Mouse (Mus musculus): Measurements from ENCODE around the gene Map1s. TPM values are rescaled to one million over a fixed set of nuclear protein-coding genes. Genes with fewer than 3 reads are reported as not detected.
A peak's percentile ranks its signal among the peaks of the same experiment; 100 is the strongest.

Gene Map1s
- 28.4 and 30.9 TPM in 2 replicates for polyA plus RNA-seq (2016; fragmentation: Nextera tagmentation; extraction: Ambion mirVana)

DNA sequence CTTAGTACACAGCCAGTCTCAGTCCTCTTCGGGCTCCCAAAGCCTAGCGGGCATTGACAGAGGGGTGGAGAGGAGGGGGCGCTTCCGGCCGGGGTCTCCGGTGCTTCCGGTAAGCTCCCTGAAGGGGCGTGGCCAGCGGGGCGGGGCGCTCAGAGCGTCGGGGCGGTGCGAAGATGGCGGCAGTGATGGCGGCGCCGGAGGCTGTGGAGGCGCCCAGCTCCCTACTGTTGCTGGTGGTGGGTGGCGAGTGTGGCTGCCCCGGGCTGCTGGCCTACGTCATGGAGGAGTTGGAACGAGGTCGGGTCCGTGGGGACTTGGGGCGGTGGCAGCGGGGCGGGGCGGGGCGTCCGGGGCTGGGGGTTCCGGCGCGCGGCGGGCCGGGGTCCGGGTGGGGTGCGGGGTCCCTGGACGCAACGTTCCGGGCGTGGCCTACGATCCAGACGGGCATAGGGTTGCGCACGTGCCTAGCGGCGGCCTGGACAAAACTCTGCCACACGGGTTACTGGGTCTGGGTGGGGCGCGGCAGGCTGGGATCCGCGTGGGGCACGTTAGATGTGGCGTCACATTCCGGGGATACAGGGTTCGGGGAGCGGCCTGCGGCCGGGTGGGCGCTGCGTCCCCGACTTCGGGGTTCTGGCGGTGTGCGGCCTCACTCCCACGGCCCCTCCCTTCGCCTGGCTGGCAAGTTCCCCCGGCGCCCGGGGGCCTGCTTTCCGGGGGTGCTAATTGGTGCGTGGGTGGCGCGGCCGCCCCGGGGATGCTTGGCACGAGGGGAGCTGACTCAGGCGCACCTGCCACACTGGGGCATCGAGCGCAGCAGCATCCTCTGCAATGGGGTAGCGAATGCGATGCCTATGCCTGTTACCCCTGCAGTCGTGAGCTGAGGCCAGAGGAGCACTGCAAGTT is at the start of gene Map1s:
Gene Map1s (plus strand): TSS at position 102 of the 906 bp plus-strand sequence.
- ATAC-seq, result peak; percentile 78
- Histone ChIP-seq H3K4me1 (peaks cover 44% of the 10 kb centered on the region), H3K27ac (peak within 1 kb of the TSS; percentile 91), H3K9me3 (replicated peaks) (no peaks in the 10 kb centered on the region), H3K27me3 (replicated peaks) (peaks cover 6% of the 10 kb centered on the region; the same call in 1 of the 2 replicates), H3K4me3 (peak within 1 kb of the TSS; percentile 90), H3K36me3 (peaks cover 12% of the 10 kb centered on the region), H3K4me2 (peak within 1 kb of the TSS; percentile 98), H3K9ac (peak within 1 kb of the TSS; percentile 90)
- WGBS (ENCODE audit: insufficient replicate concordance), result under 1% methylated on average over 82 of the region's 86 CpGs

DNA sequence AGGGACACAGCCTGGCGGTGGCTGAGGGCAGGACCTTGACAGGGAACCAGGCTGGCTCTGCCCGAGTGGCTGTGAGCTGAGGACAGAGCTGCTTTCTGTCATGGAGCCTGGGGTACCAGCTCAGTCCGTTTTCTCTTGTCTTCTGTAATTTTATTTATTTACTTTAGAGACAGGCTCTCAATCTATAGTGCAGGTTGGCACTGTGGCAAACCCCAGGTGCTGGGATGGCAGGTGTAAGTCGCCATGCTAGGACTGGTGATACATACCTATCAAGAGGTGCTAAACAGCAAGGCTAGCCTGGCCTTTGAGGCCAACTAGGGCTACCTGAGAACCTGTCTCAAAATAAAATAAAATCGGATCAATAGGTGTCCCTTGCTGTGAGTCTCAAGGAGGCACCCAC is 49.7 kb upstream of the Map1s start:
- Histone ChIP-seq H3K4me3 (no peak overlapping the region), H3K9me3 (replicated peaks) (no peaks in the 10 kb centered on the region), H3K27me3 (replicated peaks) (peaks cover 80% of the 10 kb centered on the region), H3K9ac (no peak overlapping the region), H3K4me2 (peak overlapping the region; percentile 79; the same call in 1 of the 2 replicates), H3K4me1 (peaks cover 37% of the 10 kb centered on the region), H3K27ac (no peak overlapping the region), H3K36me3 (no peaks in the 10 kb centered on the region)
- no peak for ATAC-seq
- 63% methylated on average over 5 of the region's 5 CpGs for WGBS (ENCODE audit: insufficient replicate concordance)

DNA sequence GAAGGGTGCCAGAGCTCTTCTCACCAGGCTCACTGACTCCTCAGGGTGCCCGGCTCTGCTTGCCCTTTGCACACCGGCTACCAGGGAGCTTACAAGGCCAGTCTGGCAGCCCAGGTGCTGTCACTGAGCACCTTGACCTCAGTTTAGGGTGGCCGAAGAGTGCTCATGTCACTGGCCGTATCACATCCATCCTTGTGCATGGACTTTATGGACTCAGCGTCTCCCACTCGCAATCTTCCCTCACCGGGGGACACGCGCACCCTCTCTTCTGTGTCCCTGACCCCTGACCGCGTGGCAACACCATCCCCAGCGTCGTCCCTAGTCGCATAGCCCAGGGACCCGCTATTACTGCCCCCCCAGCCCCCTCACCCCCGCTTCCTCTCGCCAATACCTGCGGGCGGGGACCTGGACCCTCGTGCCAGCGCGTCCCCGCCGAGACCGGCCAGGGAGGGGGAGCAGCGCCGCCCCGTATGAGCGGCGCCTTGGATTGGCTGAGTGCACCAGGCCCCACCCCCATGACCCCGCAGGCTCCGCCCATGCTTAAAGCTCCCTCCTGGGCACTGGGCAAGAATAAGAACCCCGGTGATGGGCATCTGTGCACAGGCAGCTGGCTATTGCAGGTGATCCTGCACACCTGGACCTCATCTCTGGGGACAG is 49.1 kb upstream of the Map1s start:
- Histone ChIP-seq H3K4me3 (peak overlapping the region; percentile 48), H3K4me2 (peak overlapping the region; percentile 79), H3K9me3 (replicated peaks) (no peaks in the 10 kb centered on the region), H3K36me3 (no peaks in the 10 kb centered on the region), H3K27me3 (replicated peaks) (peaks cover 85% of the 10 kb centered on the region), H3K27ac (no peak overlapping the region), H3K4me1 (peaks cover 30% of the 10 kb centered on the region), H3K9ac (peak overlapping the region; percentile 61; the same call in 1 of the 2 replicates)
- whole genome bisulfite sequencing (ENCODE audit: insufficient replicate concordance), result 10% methylated on average over 30 of the region's 33 CpGs
- ATAC-seq, result peak; percentile 81

DNA sequence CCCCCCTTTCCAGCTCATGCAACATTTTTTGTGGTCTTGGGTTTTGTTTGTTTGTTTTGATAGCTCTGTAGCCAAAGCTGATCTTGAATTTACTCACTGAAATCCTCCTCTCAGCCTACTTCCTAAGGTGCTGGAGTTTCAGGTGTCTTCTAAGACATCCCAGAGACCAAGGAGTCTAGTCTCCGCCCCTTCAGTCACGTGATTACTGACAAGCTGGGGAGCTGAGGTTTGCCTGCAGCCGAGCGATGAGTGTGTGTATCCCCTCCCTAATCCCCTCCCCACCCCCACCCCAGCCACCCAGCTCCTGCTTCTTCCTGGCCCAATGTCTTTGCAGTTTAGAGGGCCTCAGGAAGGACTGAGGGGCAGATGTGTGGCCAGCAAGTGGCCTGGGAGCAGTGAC is 48.2 kb upstream of the Map1s start:
- 15% methylated on average over 4 of the region's 4 CpGs for WGBS (ENCODE audit: insufficient replicate concordance)
- H3K4me2 ChIP-seq, result peak overlapping the region; percentile 79; the same call in 1 of the 2 replicates
- H3K4me3 ChIP-seq, result no peak overlapping the region
- no peaks in the 10 kb centered on the region for H3K9me3 ChIP-seq (replicated peaks)
- ATAC-seq, result no peak
- H3K36me3 ChIP-seq, result no peaks in the 10 kb centered on the region
- no peak overlapping the region for H3K27ac ChIP-seq
- H3K27me3 ChIP-seq (replicated peaks), result peaks cover 85% of the 10 kb centered on the region
- no peak overlapping the region; the same call in 1 of the 2 replicates for H3K9ac ChIP-seq
- peaks cover 25% of the 10 kb centered on the region for H3K4me1 ChIP-seq

DNA sequence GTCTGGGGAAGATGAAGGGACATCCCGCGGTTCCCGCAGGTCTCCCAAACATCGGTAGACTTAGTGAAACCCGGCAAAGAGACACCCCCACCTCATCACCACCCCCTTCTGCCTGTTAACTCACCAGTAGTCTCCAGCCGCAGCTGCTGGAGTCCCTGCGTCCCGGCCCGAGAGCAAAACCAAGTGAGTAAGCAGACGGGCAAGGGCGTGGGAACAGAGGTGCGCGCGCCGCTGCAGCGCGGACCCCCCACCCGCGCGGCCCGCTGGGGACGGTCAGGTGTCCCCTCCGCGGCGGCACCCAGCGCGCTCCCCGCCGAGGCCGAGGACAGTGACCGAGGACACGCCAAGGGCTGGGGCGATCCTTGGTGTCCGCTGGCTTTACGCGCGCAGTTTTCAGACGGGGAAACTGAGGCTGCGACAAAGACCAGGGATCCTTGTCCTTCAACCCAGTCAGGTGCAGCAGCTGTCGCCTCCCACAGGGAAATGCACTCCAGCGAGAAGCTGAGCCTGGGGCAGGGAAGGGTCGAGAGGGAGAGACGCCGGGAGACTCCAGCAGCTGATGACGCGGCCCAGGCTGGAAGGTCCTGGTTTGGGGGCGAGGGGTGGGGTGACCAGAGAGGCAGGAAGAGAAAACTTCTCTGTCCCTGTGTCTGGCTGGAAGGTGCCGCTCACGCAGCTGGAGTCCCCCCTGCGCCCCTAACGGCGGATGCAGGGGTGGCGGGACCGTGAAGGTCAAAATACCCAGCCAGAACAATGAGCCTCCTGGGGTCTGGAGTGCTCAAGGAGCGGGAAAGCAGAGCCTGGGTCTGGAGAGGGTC is 42.7 kb upstream of the Map1s start, which contains the start of gene Kcnn1:
Gene Kcnn1 (minus strand): TSS at position 435 of the 818 bp plus-strand sequence.
- Histone ChIP-seq H3K4me1 (peaks cover 52% of the 10 kb centered on the region), H3K4me3 (peak within 1 kb of the TSS; percentile 66), H3K27ac (no peak within 1 kb of the TSS), H3K9ac (peak within 1 kb of the TSS; percentile 22; the same call in 1 of the 2 replicates), H3K9me3 (replicated peaks) (no peaks in the 10 kb centered on the region), H3K4me2 (peak within 1 kb of the TSS; percentile 81), H3K27me3 (replicated peaks) (peaks cover 71% of the 10 kb centered on the region), H3K36me3 (peaks cover 6% of the 10 kb centered on the region)
- WGBS (ENCODE audit: insufficient replicate concordance), result 2% methylated on average over 55 of the region's 55 CpGs
- no peak for ATAC-seq

DNA sequence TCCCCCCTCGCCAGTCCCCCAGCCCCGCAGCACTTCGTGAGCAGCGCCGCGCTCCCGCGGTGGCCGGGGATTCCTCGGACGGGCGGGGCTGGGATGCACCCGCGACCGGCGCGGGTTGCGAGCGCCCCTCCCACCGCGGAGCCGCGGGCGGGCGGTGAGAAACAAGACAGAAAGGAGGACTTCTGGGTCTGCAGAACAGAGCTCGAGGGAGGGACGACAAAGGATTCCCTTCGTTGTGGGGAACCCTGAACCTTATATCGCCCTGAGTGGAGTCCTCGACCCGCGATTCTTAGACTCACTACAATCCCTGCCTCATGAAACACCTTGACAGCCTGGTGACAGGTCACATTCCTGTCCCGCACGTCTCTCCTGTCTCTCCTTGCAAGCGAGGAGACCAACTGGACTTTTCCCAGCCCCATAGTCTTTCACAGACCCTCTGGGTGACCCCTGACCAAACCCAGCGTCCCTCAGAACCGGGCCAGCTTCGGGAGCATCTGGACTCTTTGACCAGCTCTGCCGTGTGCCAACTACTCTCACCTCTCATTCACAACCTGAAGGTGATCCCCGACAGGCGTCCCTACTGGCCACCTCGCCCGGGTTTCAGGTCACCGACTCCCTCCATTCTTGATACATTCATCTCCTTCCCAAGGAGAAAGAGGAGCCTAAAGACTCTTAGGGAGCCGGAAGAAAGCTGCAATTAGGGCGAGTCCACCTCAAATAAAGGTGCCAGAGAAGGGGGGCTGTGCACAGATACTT is 41.6 kb upstream of the Map1s start:
- Histone ChIP-seq H3K27me3 (replicated peaks) (peaks cover 60% of the 10 kb centered on the region), H3K4me3 (peak overlapping the region; percentile 66), H3K36me3 (peaks cover 12% of the 10 kb centered on the region), H3K4me1 (peaks cover 57% of the 10 kb centered on the region), H3K27ac (no peak overlapping the region), H3K9ac (peak overlapping the region; percentile 6; the same call in 1 of the 2 replicates), H3K9me3 (replicated peaks) (no peaks in the 10 kb centered on the region), H3K4me2 (peak overlapping the region; percentile 81)
- WGBS (ENCODE audit: insufficient replicate concordance), result 2% methylated on average over 46 of the region's 46 CpGs
- ATAC-seq, result no peak

DNA sequence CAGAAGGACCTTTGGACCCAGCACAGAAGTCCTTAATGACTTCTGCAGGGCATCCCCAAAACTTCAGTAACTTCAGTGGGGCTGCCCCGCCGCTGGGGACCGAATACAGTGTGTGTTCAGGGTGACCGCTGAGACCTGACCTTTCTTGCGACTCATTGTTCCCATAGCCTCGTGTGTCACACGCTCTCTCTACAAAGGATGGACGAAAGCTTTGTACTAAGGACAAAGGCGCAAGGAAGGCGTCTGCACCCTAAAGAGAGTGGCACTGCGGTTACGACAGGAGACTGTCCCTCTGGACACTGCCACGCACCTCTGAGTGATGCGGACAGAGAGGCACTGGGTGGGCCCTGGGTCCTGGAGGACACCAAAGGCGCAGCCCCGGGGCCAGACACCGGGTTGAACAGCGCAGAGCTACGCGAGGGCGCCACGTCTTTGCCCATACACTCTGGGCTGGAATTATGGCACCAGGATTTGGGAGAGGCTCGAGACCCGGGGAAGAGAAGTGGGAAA is 41.0 kb upstream of the Map1s start:
- peaks cover 63% of the 10 kb centered on the region for H3K4me1 ChIP-seq
- H3K36me3 ChIP-seq, result peaks cover 12% of the 10 kb centered on the region
- H3K4me3 ChIP-seq, result peak overlapping the region; percentile 66
- H3K4me2 ChIP-seq, result peak overlapping the region; percentile 81
- H3K9ac ChIP-seq, result peak overlapping the region; percentile 74
- H3K9me3 ChIP-seq (replicated peaks), result no peaks in the 10 kb centered on the region
- peaks cover 54% of the 10 kb centered on the region for H3K27me3 ChIP-seq (replicated peaks)
- ATAC-seq, result no peak
- 3% methylated on average over 24 of the region's 24 CpGs for WGBS (ENCODE audit: insufficient replicate concordance)
- no peak overlapping the region for H3K27ac ChIP-seq

DNA sequence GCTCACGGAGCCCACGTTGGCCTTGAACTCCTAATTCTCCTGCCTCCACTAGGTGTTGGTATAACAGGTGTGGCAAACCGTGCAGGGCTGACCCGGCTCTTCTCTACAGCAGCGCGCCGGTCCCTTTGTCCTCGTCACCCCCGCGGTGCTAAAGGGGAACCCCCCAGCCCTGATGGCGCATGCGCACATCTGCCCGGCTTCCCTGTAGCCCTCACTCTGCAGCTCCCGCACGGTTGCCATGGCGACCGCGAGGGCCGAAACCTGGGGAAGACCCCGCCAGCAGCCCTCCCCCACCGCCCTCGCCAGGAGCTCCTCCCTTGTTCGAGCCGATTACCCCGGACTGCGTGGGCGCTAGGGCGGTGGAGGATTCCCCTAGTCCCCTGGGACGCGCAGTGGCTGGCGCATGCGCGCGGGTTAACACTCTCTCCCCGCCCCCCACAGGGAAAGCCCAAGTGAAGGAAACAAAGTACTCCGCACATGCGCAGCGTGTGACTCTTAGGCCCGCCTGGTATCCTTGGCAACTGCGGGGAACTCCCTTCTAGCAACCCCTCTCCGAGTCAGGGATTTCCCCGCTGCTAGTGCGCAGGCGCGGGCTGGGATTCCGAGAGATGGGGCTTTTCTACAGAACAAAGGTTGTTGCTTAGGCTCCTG is 40.3 kb upstream of the Map1s start:
- H3K36me3 ChIP-seq, result peaks cover 12% of the 10 kb centered on the region
- ATAC-seq, result peak; percentile 89
- H3K9ac ChIP-seq, result peak overlapping the region; percentile 74
- H3K27me3 ChIP-seq (replicated peaks), result peaks cover 48% of the 10 kb centered on the region
- H3K27ac ChIP-seq, result peak overlapping the region; percentile 87
- H3K9me3 ChIP-seq (replicated peaks), result no peaks in the 10 kb centered on the region
- H3K4me1 ChIP-seq, result peaks cover 68% of the 10 kb centered on the region
- H3K4me2 ChIP-seq, result peak overlapping the region; percentile 81
- WGBS (ENCODE audit: insufficient replicate concordance), result under 1% methylated on average over 46 of the region's 46 CpGs
- H3K4me3 ChIP-seq, result peak overlapping the region; percentile 66

DNA sequence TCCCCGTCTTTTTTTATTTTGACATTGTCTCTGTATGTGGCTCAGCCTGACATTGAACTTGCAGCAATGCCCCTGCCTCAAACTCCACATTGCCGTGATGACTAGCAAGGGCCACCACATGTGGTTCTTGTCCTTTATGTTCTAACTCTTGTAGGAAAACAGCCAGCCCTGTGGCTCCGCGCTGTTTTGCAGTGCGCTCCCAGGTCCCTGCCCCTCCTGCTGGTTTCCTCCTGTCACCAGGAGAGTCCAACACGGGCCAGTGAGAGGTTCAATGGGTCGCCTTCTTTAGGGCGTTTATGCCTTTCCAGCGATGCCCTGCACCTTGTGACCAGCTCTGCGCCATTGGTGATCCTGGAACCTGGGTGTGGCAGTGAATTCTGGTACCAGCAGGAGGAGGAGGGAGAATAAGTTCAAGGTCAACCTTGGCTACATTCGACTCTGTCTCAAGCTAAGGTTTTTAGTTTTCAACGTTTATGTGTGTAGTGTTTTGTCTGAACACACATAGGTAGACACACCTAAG is 39.7 kb upstream of the Map1s start:
- no peaks in the 10 kb centered on the region for H3K9me3 ChIP-seq (replicated peaks)
- peak; percentile 4 for ATAC-seq
- H3K4me2 ChIP-seq, result peak overlapping the region; percentile 81
- peak overlapping the region; percentile 66 for H3K4me3 ChIP-seq
- WGBS (ENCODE audit: insufficient replicate concordance), result 12% methylated on average over 12 of the region's 12 CpGs
- H3K9ac ChIP-seq, result peak overlapping the region; percentile 52
- peak overlapping the region; percentile 87 for H3K27ac ChIP-seq
- peaks cover 12% of the 10 kb centered on the region for H3K36me3 ChIP-seq
- H3K4me1 ChIP-seq, result peaks cover 72% of the 10 kb centered on the region
- H3K27me3 ChIP-seq (replicated peaks), result peaks cover 42% of the 10 kb centered on the region

DNA sequence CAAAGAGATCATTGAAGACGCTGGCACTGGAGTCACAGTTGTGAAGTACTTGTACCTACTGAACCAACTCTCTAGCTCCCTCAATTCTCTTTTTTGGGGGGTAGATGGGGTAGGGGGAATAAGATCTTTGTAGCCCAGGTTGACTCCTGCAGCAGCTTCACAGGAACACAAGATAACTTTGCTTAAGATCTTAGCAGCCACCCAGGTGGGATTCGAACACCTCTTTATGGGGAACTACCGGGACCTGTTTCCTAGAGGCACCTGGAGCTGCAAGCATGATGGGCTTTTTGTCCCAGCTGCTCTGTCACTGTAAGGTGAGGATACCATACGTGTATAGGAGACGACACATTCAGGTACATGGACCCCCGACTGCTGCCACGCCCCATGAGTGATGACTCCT is 39.2 kb upstream of the Map1s start:
- H3K27me3 ChIP-seq (replicated peaks), result peaks cover 37% of the 10 kb centered on the region
- H3K4me2 ChIP-seq, result peak overlapping the region; percentile 81
- peaks cover 12% of the 10 kb centered on the region for H3K36me3 ChIP-seq
- ATAC-seq, result no peak
- H3K27ac ChIP-seq, result peak overlapping the region; percentile 87
- peak overlapping the region; percentile 66; the same call in 1 of the 2 replicates for H3K4me3 ChIP-seq
- WGBS (ENCODE audit: insufficient replicate concordance), result 73% methylated on average over 7 of the region's 7 CpGs
- peaks cover 77% of the 10 kb centered on the region for H3K4me1 ChIP-seq
- no peaks in the 10 kb centered on the region for H3K9me3 ChIP-seq (replicated peaks)
- peak overlapping the region; percentile 52; the same call in 1 of the 2 replicates for H3K9ac ChIP-seq

Measured in liver, embryonic 12.5 days (tissue).